Mouse (Mus musculus): Measurements from ENCODE around the gene Ppm1l.
"Not testable (repeated sequence)": the region's sequence is repeated elsewhere in the genome, so short reads cannot be mapped to it uniquely, and the experiment has no call there.

The Ppm1l gene

GRCm38 (mm10) chr3:69362906-69363305, 46.2 kb downstream of the Ppm1l start:
- in situ Hi-C loops (cut with MboI; ENCODE audit: unreplicated experiment in 2 of 2): no loop called here

DNA sequence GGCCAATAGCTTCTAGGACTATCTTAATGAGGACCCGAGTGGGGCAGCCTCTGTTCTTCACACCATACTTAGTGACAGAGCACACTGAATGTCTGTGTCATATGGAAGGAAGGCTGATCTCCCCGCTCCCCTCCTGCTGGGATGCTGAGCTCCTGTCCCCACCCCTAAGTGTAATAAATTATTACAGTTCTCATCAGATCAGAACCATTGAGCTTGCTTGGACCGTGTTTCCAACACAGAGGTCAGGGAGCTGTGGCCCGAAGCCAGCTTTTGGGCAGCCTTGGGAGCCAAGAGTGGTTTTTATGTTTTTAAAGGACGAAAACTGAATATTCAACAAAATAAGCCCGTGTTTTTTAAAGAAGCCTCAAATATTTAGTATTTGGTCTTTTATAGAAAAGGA, 47.5 kb downstream of the Ppm1l start:
- in situ Hi-C loops (cut with MboI; ENCODE audit: unreplicated experiment in 2 of 2): no loop called here

DNA sequence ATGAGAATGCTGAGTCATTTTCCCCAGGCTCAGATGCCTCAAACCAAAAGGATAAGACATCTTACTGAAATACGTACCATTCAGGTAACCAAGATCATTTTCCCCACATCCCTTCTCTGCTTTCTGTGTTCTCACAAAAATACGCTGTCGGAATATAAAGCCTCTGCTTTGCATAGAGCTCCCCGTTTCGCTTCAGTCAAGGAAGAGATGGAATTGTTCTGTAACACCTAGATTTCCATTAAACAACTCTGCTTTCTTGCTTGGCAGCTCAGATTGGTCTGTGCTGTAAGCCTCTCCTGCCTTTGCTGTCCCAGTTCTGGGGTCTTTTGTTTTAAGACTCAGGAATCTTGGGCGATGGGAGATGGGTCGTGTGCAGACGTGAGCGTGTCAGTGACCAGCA, 51.3 kb downstream of the Ppm1l start:
- in situ Hi-C loops (cut with MboI; ENCODE audit: unreplicated experiment in 2 of 2): no loop called here

GRCm38 (mm10) chr3:69372731-69373130, 56.1 kb downstream of the Ppm1l start:
- in situ Hi-C loops (cut with MboI; ENCODE audit: unreplicated experiment in 2 of 2): no loop called here

GRCm38 (mm10) chr3:69373544-69374306, 57.1 kb downstream of the Ppm1l start:
- in situ Hi-C loops (cut with MboI; ENCODE audit: unreplicated experiment in 2 of 2): no loop called here

- in situ Hi-C loops (cut with MboI; ENCODE audit: unreplicated experiment in 2 of 2): no loop called here
Observed at GRCm38 (mm10) chr3:69374538-69374937, 57.9 kb downstream of the Ppm1l start.

DNA sequence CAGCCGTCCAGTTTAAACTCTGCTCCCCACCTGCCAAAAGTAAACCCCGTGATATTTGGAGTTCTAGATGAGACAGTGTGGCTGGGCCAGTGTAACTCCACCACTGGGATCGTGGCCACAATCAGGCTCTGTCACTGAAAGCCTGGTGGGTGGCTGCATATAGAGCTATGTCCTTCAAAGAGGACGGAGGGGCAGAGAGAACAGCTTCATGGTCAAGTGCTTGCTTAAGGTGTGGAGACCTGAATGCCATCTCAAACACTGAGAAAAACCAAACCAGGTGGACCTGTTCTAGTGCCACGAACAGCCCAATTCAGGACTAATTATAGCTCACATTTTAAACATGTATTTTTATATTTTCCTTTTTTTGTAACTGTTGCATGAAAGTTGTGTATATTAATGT, 58.3 kb downstream of the Ppm1l start:
- in situ Hi-C loops (cut with MboI; ENCODE audit: unreplicated experiment in 2 of 2): no loop called here

GRCm38 (mm10) chr3:69381213-69381612, 64.6 kb downstream of the Ppm1l start:
- in situ Hi-C loops (cut with MboI; ENCODE audit: unreplicated experiment in 2 of 2): no loop called here

GRCm38 (mm10) chr3:69391834-69392233, 75.2 kb downstream of the Ppm1l start:
- in situ Hi-C loops (cut with MboI; ENCODE audit: unreplicated experiment in 2 of 2): not testable (repeated sequence)

GRCm38 (mm10) chr3:69392298-69392697, 75.6 kb downstream of the Ppm1l start:
- in situ Hi-C loops (cut with MboI; ENCODE audit: unreplicated experiment in 2 of 2): no loop called here

GRCm38 (mm10) chr3:69393079-69393478, 76.4 kb downstream of the Ppm1l start:
- in situ Hi-C loops (cut with MboI; ENCODE audit: unreplicated experiment in 2 of 2): no loop called here

DNA sequence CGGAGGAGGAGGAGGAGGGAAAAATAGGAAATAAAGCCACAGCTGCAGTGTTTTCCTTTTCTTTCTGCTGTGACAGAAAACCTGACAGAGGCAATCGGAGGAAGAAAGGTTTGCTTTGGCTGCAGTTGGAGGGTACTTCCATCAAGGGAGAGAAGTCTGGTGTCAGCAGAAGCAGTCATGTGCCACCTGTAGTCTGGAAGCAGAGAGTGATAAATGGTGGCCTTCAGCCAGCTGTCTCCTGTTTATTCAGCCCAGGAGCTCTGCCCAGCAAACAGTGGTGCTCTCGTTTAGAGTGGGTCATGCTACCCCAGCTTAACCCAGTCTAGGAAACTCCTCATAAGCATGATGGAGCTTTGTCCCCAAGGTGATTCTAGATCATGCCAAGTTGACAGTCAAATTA, 77.3 kb downstream of the Ppm1l start:
- in situ Hi-C loops (cut with MboI; ENCODE audit: unreplicated experiment in 2 of 2): no loop called here

DNA sequence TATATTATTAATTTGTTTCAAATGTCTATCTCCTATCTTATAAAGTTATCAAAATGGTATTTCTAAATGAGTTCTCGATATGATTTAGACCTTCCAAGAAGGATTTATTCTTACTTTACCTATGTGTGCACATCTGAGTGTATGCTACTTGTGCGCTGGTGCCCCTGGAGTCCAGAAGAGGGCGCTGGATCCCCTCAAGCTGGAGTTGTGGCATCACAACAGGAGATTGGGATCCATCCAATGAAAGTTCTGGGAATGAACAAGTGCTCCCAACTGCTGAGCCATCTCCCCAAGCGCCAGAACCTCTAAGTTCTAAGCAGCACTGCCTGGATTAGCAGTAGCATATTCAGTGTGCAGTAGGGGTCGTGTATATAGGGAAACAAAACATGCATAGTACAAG, 78.4 kb downstream of the Ppm1l start:
- in situ Hi-C loops (cut with MboI; ENCODE audit: unreplicated experiment in 2 of 2): no loop called here

- in situ Hi-C loops (cut with MboI; ENCODE audit: unreplicated experiment in 2 of 2): no loop called here
Observed at GRCm38 (mm10) chr3:69397733-69398132, 81.1 kb downstream of the Ppm1l start.

- in situ Hi-C loops (cut with MboI; ENCODE audit: unreplicated experiment in 2 of 2): no loop called here
Observed at GRCm38 (mm10) chr3:69399336-69399735, 82.7 kb downstream of the Ppm1l start.

DNA sequence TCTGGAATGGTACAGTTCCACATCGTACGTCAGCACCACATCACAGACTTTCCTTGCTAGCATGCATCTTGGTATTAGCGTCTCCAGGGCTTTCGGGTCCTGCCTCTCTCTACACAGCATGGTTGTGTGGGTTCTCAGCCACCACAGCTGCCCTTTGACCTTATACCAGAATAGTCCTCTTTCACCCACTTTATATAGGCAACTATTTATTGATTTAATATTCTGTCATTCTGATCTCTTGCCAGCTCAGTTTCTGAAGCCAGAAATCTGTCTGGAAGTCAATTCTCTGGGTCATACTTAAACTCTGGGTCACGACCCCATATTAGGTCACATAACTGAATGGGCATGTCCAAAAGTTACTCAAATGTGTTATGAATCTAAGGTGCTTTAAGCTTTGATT, 86.5 kb downstream of the Ppm1l start:
- in situ Hi-C loops (cut with MboI; ENCODE audit: unreplicated experiment in 2 of 2): no loop called here

- in situ Hi-C loops (cut with MboI; ENCODE audit: unreplicated experiment in 2 of 2): no loop called here
Observed at GRCm38 (mm10) chr3:69406210-69406895, 89.7 kb downstream of the Ppm1l start.

- in situ Hi-C loops (cut with MboI; ENCODE audit: unreplicated experiment in 2 of 2): no loop called here
Observed at GRCm38 (mm10) chr3:69408064-69408463, 91.4 kb downstream of the Ppm1l start.

GRCm38 (mm10) chr3:69416112-69416511, 99.5 kb downstream of the Ppm1l start:
- in situ Hi-C loops (cut with MboI; ENCODE audit: unreplicated experiment in 2 of 2): no loop called here

- in situ Hi-C loops (cut with MboI; ENCODE audit: unreplicated experiment in 2 of 2): no loop called here
Observed at GRCm38 (mm10) chr3:69422741-69423140, 106.1 kb downstream of the Ppm1l start.

GRCm38 (mm10) chr3:69423371-69423770, 106.7 kb downstream of the Ppm1l start:
- in situ Hi-C loops (cut with MboI; ENCODE audit: unreplicated experiment in 2 of 2): no loop called here

- in situ Hi-C loops (cut with MboI; ENCODE audit: unreplicated experiment in 2 of 2): not testable (repeated sequence)
Observed at GRCm38 (mm10) chr3:69424781-69425180, 108.1 kb downstream of the Ppm1l start.
